Mouse (Mus musculus): ENCODE results near the gene Pakap. TPM values are rescaled to one million over a fixed set of nuclear protein-coding genes. Genes with fewer than 3 reads are reported as not detected.

Gene Pakap
- total RNA-seq, 2 experiments from 2014 or later: not detected

DNA sequence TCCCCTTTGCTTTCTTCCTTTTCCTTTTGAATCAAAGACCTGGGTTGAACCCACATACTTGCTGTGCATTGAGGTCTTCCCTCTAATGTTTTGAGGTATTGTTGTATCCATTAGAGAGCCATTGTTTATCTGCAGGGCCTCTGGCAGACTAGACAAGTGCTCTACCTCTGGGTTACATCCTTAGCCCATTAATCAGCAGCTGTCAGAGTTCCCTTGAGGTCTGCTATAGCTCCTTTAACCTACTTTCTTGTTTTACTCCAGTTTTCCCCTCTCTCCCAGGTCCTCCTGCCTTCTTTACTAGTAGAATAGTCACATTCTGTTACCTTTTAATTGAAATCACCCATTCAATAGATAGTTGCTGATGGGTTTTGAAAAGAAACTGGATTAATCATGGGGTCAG is 221.1 kb downstream of the Pakap start:
- no peak for ATAC-seq (ENCODE audit: poor library complexity, severe bottlenecking)

DNA sequence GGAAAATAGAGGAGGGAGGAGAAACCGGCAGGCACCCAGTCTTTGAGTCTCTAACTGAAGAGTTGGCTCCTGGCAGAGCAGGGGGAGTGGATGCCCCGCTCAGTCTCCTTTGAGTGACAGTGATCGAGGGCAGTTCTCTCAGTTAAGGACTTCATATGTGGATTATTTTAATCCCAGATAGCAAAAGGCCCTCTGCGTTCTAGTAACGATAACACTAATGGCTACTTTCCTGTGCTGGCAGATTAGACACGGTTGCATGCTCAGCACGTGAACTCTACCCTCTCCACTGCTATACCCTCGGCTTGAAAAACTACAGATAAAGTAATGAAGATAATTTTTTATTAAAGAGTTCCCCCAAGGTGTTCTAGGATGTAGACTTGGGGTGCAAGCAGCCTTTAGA is 226.0 kb downstream of the Pakap start:
- ATAC-seq (ENCODE audit: poor library complexity, severe bottlenecking): no peak

DNA sequence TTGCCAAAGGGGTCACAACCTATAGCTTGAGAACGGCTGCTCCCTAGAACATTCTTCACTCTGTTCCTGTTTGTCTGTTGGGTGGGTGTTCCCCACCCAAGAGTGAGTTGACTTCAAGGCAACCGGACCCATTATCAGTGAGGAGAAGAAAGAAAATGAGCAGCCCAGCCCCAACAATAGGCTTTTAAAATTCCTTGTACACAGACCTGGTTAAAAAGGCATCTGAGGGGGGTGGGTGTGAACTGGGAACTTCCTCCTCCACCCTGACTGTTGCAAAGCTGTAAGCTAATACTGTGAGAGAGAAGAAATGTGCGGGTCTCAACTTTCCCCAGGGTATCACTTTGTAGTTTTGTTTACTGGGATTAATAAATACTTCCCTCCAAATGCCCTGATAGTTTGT is 226.6 kb downstream of the Pakap start:
- ATAC-seq (ENCODE audit: poor library complexity, severe bottlenecking): no peak

DNA sequence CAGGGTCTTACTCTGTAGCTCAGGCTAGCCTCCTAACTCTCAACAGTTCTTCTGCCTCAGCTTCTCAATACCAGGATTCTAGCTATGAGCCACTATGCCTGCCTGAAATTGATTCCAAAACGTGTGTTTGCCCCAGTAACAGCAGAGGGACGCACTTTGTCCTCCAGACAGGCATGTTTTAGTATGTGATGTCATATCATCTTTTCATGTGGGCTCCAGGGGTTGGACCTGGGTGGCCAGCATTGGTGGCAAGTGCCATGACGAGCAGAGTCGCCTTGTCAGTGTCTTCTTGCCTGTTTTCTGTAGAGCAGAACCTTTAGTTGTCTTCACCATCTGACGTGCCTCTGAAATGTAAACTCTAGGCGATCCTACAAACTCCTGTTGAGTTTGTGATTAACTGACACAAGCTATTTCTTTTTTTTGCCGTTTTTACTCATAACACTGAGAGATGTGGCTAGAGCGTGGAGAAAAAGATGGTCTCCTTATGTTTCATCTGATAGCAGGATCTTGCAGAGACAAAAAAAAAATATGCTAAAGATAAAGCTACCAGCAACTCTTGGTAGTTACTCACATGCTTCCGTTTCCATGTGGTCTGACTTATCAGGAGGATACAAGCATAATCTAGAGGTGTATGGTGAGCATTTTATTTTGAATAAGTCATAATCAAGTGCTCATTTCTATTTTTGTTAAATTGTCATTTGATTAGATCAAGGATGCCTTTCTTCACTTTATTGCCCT is 229.7 kb downstream of the Pakap start:
- peak; percentile 45 for ATAC-seq (ENCODE audit: poor library complexity, severe bottlenecking)

DNA sequence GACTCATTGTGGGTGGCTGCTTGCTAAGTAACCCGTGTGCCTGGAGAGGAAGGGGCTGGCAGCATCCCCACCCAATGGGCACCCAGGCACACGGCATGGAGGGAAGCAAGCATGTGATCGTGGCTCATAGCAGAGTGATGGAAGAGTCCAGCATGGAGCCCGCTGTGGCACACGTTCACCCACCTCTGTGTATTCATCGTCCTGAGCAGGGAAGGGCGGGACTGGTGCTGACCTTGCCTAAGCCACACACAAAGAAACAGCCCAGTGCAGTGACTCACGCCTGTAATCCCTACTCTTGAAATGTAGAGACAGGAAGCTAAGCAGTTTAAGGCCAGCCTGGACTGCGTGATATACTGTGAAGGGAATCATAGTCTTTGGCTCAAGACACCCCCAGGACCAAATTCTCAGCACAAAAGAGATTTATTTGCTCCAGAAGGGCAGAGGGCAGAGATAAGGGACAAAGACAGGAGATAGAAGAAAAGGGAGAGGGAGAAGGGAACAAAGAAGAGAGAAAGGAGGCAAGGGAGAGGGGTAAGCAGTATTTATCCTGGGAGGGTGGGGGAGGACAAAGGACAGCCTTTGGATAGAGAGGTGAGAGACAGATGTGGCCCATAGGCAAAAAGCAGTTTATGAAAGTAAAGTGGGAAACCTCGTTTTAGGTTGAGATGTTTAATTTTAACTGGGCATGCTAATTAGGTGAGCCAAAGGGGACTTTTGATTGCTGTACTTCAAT is 230.5 kb downstream of the Pakap start:
- peak; percentile 18; the same call in 1 of the 2 replicates for ATAC-seq (ENCODE audit: poor library complexity, severe bottlenecking)

DNA sequence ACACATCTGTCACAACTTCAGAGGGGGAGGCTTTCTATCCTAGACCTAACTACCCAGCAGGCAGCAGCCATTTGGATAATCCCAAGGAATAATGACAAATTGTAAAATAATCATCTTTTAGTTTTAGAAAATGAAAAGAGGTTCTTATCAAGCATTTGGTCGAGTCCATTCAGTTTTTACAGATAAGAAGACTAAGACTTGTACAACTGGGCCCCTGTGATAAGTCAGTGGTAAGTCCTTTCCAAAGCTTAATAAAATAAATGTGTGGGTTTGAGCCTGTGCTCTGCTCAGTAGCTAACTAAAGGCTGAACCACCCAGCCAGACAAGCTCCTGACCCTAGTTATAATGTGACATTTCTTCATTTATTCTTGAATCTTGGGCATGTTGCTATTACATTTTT is 231.3 kb downstream of the Pakap start:
- ATAC-seq (ENCODE audit: poor library complexity, severe bottlenecking): no peak

DNA sequence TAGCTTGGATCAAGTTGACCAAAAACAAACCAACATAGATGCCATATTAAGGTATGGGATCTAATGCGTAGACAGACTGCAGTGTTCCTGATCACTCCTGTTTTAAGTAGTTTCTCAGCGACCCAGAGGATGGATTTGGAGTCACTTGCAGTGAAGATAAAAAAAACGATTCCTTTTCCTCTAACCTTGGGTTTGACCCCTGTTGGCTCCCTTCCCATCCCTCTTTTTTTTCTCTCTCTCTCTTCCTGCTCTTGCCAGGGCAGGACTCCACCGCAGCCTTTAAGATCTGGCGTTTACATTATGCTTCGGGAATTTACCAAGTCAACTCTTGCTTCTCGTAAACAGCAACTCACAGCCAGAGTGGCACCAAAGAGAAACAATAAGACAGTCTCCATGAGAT is 233.3 kb downstream of the Pakap start:
- no peak for ATAC-seq (ENCODE audit: poor library complexity, severe bottlenecking)

DNA sequence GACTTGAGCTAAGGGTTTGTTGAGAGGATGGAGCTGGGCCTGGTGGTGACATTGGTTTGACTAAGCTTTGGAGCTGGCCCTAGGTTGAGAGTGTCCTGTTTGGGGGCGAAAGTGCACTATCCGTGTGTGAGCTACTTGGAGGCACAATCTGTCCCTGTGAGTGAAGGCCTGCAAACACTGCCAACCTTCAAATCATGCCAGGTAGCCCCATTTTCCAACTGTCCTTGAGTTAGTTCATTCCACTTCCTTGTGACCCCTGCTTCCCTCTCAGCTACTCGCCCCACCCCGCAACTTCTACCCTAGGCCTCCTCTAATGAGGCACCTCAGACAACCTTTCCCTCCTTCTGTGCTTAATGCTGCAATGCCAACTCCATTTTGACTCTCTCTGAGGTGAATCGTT is 234.0 kb downstream of the Pakap start:
- ATAC-seq (ENCODE audit: poor library complexity, severe bottlenecking): no peak

DNA sequence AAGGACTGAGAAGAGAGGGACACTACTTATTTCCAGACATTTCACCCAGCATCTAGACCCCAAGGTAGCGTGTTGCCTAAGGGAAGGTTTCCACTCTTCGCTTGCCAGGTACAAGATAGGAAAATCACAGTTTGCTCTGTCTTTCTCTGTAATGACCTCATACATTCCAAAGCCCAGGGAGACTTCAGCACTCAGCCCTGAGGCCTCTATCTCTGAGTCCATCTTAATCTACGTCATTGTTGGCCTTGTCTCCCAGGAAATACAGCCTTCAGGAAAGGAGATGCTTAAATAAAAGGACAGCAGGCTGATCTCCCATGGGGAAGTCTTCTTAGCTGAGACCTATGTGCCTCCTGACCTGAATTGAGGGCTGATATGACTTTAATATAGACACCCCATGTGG is 234.4 kb downstream of the Pakap start:
- ATAC-seq (ENCODE audit: poor library complexity, severe bottlenecking): no peak

DNA sequence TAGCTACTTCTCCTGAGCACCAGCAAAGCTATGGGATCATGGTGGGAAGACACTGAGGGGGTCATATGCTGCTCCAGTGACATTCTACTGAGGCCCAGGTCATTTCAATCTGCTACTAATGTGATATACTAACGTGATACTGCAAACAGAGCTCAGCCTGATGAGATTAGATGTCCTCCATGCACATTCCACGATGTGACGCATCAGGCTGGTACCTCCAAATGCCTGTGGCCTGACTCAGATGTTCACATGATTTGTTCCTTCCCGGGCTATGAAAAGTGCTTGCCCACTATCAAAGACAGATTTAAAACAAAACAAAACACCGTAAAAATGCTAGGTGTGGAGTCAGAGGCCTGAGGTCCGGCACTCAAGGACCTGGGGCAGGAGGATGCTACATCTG is 236.9 kb downstream of the Pakap start:
- no peak for ATAC-seq (ENCODE audit: poor library complexity, severe bottlenecking)

DNA sequence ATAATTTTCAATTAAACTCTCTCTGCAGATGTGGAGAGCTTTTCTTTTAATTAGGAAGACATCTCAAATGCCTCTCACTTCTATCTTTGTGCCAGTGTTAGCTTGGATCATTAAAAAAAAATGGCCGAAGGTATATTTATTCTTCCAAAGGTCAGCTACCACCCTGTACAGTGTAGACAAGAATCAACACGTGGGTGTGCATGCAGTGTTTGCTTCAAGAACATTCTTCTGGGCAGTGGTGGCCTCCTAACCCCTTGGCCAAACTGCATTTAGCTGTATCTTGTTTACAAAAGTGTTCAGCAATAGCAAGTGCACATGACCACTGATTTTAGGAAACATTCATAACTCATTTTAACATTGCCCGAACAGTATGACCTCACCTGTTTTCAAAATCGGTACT is 241.5 kb downstream of the Pakap start:
- no peak for ATAC-seq (ENCODE audit: poor library complexity, severe bottlenecking)

DNA sequence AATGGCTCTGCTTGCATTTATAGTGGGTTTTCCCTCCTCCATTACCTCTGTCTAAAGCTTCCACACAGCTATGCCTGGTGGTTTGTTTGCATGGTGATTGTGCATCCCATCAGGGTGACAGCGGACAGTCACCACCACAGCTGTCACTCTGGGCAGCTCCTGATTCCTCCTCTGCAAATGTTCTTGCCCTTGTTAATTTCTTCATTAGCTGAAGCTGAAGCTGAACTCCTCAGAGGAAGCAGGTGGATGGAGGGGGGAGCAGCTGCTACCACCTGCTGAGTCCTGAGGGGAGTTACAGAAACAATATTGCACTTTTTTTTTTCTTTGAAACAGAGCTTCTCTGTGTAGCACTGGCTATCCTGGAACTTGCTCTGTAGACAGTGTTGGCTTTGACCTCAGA is 244.1 kb downstream of the Pakap start:
- ATAC-seq (ENCODE audit: poor library complexity, severe bottlenecking): no peak

DNA sequence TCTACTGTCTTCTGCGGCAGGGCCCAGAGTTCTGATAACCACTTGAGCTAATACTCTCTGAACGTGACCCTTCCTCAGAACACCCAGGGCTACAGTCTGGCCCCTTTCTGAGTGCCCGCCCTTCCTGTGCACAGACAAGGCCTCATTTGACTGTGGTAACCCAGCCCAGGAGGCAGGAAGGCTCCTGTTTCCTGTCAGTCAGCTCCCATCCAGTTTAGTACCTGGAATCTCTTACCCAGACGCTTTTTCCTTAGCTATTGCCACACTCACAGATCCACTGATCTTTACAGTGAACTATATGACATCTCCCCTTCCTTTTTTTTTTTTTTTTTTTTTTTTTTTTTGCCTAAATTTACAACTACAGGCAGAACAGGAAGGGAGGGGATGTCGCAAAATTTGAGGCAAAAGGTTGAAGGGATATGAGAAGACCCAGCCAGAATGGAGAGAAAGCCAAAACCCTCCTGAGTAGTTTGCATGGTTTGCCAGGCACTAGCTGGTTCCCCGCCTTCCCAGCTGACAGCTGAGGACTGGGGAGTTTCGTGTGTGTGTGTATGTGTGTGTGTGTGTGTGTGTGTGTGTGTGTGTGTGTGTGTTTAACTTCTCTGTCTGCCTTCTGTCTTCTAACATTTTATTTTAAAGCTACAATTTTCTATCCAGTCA is 245.1 kb downstream of the Pakap start:
- no peak for ATAC-seq (ENCODE audit: poor library complexity, severe bottlenecking)

DNA sequence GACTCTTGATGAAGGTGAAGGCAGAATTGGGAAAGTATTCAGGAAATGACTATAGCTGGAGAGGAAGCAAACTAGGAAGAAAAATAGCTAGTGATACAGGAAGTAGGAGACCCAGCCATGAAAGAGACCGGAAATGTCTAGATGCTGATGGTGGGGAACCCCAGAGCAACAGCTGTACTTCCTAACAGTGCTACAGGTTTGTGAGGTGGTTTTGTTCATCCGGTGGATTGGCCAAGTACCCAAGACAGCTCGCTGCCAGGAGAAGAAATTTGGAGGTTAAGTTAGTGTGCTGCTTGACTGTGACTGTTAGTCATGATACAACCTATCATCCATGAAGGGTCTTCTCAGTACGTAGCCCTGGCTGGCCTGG is 245.6 kb downstream of the Pakap start:
- peak; percentile 56 for ATAC-seq (ENCODE audit: poor library complexity, severe bottlenecking)

DNA sequence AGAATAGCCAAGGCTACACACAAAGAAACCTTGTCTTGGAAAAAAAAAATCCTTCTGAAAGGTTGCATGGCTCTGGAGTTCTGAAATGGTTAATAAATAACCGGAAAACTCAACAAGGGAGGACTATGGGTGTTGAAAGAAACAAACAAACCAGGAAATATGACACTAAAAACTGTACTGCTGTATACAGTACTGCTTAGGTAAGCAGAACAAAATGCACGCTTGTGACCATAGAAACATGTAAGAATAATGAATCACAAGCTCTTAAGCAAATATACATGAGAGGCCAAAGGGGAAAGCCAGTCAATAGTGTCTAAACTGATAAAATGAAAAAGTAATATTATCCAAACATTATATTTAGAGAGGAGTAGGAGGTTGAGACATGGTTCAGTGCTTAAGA is 247.4 kb downstream of the Pakap start:
- no peak for ATAC-seq (ENCODE audit: poor library complexity, severe bottlenecking)

DNA sequence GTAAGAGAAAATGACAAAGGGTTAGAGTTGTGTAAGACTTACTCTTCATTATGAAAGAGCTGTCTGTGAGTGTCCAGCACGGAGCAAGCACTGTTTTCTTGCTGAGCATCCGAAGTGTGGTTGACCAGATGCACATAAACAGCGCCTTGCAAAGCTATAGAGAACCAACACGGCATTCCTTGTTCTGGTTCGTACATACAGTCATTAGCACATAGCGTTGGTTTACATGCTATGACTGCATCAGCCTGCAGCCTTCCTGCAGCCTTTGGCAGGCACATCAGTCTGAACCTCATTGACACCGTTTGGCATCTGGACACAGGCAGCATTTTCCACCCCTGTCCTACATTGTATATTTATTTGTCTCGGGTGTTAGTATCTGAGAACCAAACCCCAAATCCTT is 248.2 kb downstream of the Pakap start:
- no peak for ATAC-seq (ENCODE audit: poor library complexity, severe bottlenecking)

DNA sequence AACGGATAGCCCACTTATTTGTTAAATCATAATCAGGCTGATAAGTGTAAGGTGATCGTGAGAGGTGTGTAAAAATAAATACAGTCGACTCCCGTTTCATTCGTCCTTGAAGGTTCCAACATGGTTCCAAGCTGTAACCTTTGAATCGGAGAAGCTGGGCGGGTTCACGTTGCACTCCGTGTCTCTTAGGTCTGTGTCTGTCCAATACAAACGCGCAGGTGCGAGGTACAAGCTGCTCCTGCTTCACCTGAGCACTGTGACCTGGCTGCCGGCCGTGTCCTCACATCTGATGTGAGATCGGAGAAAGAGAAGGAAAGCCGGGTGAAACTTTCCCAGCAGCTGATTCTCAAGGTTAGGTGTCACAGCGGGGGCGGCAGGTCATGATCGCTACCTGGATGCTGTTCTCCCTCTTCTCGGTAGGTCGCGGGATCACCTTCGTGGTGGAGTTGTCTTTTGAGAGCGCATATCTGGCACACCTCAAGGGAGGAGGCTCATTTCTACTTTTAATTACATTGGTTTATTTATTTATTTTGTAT is 252.9 kb downstream of the Pakap start:
- ATAC-seq (ENCODE audit: poor library complexity, severe bottlenecking): no peak

DNA sequence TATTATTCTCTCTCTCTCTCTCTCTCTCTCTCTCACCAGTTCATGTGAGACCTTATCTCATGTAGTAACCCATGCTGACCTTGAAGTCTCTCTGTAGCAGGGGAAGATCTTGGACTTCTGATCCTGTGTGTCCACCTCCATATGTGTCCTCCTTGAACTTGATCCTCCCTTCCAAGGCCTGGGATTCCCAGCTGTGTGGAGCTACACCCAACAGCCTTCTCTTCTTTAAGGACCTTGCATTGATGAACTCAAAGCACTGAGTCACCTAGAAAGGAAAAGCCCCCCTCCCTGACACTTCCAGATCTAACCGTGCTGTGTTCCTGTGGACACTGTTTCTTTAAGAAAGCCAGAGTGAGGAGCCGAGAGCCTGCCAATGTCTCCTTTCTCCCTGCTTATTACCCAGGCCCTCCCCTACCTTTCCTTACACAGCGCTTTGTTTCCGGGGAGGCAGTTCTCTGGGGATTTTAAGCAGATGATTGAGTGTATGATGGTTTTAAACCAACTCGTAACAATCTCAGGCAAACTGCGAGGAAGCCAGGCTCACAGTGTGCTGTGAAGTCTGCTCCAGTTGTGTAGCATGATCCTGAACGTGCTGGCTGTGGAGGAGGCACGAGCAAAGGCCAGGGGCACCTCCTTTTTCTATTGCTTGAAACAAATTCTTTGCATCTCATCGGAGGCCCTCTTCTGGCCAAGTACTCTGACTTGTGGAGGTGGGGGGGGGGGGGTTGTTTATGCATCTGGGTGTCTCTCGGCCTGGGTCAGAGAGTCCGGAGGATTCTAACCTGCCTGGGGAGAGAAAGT is 253.8 kb downstream of the Pakap start:
- no peak for ATAC-seq (ENCODE audit: poor library complexity, severe bottlenecking)

DNA sequence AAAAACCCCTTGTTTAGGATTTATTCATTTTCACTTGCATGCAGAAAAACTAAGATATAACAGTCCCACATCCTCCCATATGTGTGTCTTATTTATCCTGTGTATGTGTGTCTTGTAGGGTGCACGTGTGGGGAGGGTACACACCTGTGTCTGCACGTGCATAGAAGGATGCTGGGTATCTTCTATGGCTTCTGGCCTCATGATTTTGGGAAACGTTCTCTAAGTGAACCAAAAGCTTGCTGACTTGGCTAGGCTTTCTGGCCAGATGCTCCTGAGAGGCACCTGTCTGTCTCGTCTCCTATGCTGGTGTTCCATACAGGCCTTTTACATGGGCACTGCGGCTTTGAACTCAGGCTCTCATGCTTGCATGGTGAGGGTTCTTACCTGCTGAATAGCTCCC is 254.7 kb downstream of the Pakap start:
- ATAC-seq (ENCODE audit: poor library complexity, severe bottlenecking): no peak

DNA sequence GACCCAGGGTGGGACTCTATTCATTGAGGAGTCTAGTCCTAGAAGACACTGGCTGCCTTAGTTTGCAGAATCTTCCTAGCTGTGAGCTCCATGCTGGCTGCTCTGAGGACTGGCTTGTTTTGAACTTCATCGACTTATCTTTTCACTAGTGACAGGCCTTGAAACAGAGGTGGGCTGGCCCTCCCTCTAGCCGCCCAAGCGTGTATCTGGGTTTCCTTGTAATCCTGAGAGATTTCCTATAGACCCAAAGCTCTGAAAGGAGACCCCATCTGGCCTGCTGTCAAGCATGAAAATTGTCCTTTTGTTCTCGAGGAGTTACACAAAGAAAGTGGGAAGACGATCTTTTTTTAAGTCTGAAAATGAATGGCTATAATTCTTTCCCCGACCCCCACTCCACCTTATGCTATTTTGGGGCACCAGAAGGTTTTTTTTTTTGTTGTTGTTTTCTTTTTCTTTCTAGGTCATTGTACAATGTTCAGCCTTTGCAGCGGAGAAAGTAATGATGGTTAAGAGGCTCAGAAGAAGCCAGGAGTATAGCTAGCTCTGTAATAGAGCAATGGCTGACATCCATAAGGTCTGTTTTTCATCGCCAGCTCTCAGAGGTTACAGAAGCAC is 256.8 kb downstream of the Pakap start:
- no peak for ATAC-seq (ENCODE audit: poor library complexity, severe bottlenecking)

DNA sequence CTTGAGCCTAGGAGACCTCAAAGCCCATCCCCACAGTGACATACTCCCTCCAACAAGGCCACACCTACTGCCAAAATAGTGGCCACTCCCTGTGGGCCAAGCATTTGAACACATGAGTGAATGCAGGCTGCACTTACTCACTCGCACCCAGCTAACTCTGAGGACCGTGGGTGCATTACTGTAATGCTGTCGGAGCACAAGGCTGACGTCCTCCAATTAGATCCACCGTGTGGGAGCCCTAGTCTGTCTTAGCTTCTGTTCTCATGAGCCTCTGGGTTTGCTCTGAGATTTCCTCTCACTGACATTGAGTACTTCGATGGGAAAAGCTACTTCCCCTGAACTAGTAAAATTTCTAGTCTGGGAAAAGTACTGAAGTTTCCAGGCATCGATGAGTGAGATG is 258.3 kb downstream of the Pakap start:
- no peak for ATAC-seq (ENCODE audit: poor library complexity, severe bottlenecking)
